Mouse (Mus musculus) CH12F3 (cell line): ENCODE measurements around the gene Mdfi.

Experiments
- in situ Hi-C: fragments of 300-500 bp; cut with MboI; formaldehyde crosslinking; loops from 2 replicates; pipeline ENCODE4 v1.14.3; 2020; ENCODE audit warnings: low sequenced_read_pairs

Mdfi gene

DNA sequence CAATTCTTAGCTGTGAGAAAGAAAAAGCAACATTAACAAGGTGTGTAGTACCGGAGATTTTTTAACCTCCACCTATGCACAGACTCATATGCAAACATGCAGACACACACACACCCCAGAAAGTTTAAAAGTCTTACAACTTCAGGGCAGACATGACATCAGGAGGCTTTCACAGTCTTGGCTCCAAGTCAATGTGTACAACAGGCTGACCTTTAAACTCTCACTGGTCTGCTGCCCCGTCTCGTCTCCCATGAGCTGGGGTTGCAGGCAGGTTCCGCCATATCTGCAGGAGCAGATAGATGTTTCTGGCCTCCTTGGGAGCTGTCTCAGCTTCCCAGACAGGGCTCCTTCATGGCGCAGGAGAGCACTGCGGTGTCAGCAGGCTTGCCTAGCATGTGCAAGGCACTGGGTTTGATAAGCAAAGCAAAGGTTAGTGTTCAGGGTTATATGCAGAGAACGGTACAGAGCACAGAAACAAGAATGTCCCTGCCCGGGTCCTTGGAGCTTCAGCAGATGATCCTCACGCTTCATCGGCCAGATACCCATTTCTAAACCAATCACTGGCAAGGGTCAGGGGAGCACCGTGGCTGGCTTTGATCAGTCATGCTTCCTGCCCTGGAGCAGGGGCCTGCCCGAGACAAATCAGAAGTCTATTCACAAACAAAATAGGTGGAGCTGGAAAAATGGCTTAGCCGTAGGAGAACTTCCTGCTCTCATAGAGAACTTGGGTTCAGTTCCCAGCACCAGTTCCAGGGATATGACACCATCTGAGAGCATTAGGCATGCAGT, 29.2 kb downstream of the Mdfi start:
- in situ Hi-C loops = no loop called here

DNA sequence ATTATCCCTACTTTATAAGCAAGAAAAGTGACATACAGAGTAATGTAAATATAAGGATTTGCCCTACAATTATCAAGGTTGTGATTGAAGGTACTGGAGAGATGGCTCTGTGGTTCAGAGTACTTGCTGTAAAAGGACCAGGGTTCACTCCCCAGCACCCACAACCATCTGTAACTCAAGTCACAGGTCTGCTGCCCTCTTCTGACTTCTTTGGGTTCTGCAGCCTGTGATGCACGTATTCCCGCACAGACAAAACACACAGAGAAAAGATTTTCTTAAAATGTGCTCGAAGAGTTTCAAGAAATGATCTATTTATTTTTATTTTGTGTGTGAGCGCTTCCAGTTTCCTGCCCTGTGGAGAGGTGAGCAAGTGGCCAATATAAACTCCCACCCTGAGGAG, 30.8 kb downstream of the Mdfi start:
- in situ Hi-C loops = no loop called here

DNA sequence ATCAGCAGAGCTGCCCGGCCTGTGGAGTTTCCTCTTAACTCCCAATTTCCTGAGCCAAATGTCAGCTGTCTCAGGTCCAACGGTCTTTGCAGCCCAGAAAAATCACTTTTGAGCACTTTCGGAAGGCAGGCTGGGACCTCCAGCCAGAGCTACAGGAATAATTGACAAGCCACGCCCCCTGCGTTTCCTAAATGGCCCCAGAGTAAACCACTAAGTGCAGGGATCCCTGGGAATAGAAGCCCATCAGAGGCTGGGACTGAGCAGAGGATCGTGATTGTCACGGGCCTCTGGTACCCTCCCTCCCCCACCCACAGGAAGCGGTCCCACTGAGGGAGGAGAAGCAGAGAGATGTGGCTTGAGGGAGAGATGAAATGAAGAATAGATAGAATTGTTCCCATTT, 31.7 kb downstream of the Mdfi start:
- in situ Hi-C loops = no loop called here

DNA sequence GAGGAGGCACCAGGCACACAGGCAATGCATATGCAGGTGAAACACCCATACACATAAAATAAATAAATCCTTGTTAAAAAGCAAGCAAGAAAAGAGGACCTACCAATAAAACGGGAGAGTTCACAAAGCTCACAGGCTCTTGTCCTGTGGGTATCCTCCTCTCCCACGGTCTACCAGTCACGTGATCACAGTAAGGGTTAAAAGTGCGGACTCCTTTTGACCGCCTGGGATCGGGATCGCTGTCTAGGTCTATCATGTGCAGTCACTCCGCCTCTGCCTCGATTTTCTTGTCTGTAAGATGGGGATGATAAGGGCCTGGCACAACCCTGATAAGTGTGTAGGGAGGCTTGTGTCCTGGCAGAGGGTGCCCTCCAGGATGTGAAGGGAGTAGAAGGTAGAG, 37.1 kb downstream of the Mdfi start:
- in situ Hi-C loops = no loop called here

DNA sequence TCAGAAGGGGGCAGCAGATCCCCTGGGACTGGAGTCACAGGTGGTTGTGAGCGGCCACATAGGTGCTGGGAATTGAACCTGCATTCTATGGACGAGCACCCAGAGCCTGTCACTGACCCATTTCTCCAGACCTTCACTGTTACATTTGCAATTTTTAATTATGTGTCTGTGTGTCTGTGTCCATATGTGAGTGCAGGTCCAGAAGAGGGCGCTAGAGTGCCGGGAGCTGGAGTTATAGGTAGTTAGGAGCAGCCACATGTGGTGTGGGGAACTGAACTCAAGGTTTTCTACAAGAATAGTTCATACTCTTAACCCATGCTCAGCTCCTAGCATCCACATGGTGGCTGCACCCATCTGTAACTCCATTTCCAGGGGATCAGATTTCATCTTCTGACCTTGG, 37.5 kb downstream of the Mdfi start:
- in situ Hi-C loops = no loop called here

DNA sequence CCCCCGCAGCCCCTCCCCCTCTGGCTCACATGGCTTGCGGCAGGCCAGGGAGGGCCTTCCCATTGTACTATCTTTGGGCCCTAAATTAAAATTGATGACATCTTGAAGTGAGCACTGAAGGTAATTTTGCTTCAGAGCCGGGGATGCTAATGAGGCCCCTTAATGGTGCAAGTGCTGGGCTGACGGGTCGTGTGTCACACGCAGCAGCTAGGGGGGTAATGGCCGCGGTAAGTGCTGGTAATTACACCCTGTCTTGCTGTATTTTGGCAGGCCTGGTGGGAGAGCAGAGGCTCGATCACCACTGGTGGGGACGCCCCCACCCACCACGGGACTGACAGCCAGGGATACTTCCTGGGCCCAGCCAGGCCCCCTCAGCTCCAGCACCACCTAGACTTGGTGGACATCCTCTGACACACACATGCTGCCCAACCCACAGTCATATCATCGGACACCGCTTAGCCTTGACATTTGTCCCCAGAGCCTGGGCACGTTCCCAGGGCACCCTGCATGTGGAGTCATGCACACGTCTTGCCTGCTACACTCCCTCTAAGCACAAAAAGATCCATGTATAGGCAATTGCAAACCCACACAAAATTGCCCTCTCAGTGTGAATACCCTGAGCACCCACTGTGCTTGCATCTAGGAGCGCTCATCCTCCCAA, 38.2 kb downstream of the Mdfi start:
- in situ Hi-C loops = no loop called here

DNA sequence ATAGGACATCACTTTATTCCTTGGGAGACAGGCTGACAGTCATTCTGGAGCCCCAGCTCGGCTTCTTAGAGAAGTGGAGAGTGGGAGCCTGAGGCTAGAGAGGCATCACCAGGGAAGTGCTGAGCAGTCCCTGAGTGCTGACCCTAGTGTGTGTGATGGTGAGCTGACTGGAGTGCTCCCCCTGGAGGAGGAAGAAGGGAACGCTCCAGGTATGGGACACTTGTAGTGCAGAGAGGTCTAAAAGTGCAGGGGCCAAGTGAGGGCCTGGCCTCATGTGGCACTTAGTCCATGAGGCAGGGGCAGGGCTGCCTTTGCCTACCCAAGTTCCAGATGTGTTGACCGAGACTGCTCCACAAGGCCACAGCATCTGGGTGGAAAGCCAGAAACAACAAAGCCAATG, 39.0 kb downstream of the Mdfi start:
- in situ Hi-C loops = no loop called here

DNA sequence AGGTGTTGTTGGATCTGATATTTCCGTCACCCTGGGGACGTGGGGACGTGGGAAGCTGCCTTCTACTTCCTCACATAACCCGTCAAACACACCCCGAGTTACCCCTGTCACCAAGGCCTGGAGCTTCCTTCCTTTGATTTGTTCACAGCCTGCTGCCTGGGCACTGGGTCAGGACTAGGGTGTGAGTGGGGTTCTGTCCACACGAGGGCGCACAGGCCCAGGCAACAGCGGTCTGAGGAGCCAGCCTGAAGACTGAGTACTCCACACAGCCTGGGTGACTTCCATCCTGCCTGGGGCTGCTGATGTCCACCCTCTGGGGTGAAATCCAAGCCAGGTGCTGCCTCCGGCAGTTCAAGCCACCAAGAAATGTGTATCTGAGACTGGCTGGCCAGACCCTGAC, 41.1 kb downstream of the Mdfi start:
- in situ Hi-C loops = no loop called here

DNA sequence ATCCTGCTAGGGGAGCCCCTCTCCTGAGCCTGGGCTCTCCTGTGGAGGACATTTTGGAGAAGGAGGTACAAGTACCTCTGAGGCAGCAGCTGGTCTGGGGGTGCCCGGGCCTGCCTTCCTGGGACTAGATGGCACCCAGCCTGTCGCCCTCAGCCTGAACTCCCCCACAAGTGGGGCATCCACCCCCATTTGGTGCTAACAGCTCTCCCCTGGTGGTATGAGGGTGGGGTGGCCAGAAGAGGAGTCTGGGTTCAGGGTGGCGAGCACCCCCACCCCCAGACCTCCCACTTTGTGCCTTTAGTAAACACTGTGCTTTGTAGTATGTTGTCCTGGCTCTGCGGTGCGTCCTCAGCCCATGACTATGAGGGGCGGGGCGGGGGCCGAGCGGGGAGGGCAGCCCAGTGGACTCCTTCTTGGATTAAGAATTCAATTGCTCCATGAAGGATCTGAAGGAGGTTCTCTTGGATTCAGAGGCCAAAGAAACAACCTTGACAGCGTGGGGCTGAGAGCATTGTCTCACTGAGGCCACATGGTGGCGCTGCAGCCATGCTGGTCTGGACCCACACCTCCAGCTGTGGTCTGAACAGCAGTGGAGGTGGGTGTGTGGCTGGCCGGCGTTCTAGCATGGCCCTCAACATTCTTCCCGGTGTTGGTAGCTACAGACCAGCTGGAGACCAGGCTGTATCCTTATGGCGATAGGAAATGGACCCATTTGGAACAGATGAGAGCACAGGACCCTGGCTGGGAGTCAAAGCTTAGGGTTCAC, 42.2 kb downstream of the Mdfi start:
- in situ Hi-C loops = no loop called here

DNA sequence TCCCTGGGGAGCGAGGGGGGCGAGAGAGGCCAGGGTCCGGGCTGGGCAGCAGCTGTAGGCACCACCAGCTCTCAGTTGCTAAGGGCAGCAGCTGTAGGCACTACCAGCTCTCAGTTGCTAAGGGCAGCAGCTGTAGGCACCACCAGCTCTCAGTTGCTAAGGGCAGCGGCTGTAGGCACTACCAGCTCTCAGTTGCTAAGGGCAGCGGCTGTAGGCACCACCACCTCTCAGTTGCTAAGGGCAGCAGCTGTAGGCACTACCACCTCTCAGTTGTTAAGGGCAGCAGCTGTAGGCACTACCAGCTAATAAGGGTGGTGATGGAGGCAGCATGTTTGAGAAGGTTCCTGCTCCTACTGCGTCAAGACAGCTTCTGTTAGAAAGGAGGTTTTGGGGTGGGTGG, 45.5 kb downstream of the Mdfi start:
- in situ Hi-C loops = no loop called here

DNA sequence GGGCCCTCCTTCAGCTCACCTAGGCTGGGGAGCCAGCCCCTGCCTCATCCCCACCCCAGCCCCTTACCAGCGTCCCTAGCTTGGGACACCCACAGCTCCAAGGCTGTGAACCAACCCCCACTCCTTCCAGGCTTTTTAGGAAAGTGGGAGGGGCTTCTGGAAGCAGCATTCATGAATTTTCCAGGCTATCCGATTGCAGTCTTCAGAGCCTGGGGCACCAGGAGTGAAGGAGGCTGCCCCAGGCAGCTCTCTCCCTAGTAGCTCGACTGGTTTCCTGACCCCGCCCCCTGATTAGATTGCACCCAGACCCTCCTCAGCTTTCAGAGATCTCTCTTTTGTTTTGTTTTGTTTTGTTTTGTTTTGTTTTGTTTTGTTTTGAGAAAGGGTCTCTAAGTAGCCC, 46.2 kb downstream of the Mdfi start:
- in situ Hi-C loops = no loop called here

DNA sequence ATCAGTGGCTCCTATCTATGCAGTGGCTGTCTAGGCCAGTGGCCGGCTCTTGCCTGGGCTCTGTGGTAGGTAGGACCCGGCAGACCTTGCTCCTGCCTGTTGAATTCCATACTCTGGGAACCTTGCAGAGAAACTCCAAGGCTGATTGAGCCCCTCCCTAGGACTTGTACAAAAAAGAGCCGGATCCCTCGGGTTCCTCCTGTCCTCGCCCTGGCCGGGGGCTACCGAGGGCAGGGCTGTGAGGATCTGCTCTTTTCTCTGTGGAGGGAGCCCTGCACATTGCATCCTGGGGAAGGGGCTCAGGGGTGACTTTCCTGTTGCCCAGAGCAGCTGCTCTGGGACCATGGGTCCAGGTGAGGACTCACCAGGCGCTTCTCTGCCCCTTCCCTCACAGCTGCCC, 46.9 kb downstream of the Mdfi start:
- in situ Hi-C loops = no loop called here

DNA sequence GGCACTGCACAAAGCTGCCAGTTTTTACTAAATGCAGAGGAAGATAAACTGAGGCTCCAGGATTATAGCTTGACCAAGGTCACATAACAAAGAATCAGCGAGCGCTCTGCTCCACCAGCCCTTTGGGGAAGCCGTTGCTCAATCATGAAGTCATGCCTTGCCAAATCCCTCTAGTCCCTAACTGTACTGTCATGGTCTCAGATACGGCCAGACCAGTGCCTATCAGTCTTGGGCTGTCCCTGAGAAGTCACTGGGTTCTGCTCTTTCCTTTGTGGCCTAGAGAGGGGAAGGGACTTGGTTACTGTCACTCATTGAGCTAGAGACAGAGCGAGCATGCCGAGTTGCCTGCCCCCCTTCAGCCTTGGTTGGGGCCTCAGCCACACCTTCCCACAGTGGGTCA, 50.1 kb downstream of the Mdfi start:
- in situ Hi-C loops = no loop called here

DNA sequence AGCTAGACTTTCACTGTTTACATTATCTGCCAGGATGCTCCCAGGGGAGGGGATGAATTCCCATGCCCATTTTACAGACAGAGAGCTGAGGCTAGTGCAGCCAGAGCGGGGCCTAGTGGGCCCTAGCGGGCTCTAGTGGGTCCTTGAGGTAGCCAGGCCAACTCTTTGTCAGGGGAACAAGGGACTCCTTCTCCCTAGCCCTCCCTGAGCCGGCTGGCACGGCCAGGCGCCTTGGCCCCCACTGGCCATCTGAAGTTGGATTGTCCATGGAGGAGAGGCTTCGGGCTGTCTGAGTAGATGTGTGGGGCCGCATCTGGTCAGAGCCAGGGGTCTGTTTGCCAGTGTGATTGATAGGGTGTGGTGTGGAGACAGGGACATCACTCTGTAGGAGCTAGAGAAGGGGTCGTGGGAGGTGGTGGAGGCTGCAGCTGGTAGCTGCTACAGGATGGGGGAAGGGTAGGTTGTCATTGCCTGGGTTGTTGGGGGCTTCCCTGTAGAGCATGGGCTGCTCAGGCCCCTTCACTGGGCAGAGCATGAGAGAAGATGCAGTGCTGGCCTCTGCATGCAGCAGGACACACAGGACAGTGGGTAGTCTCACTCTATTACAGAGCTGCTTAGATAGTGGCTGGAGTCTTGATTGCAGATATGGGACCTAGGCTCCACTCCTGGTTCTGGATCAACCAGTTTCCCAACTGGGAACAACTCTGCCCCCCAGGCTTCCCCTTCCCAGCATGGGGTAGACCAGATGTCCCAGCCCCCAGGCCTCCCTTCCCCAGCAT, 50.9 kb downstream of the Mdfi start:
- in situ Hi-C loops = no loop called here

DNA sequence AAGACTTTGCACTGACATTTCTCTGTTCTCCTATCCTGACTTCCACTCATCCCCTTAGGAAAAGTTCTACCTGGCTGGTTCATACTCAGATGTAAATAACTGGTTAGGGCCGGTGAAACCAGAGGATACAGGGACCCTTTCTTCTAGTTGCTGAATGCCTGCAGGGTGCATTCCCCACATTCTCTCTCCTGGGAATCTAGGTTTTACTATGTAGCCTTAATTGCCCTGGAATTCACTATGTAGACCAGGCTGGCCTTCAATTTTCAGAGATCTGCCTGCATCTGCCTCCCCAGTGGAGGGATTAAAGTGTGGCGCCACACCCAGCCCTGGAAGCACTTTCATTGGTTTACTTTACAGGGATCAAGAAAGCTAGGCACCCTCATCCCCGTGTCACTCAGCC, 52.0 kb downstream of the Mdfi start:
- in situ Hi-C loops = no loop called here

DNA sequence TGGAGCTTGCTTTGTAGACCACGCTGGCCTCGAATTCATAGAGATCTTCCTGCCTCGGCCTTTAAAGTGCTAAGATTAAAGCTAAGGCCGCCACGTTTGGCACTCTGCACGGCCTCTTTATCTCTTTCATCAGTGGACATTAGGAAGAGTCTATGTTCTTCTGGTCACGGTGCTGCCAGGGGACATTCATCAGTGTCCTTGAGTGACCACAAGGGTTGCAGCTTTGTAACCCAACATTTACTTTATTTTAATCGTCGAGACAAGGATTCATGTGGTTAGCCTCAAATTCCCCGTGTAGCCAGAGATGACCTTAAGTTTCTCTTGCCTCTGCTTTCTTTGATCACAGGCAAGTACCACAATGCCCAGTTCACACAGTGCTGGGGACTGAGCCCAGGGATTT, 54.0 kb downstream of the Mdfi start:
- in situ Hi-C loops = no loop called here

DNA sequence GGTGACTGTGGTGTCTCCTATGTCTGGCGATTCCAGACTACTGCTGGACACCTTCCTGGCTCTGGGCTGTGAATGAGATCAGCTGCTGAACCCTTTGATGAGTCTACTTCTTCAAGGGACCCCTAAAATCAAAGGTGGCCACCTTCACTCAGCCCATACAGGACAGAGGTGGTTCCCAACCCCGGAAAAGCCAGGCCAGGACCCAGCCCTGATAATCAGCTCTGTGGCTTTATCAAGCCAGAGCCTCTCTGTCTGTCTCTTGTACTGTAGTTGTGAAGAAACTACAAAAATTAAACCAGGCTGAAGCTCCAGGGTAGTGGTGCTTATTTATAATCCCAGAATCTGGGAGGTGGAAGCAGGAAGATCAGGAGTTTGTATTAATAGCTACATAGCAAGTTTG, 57.4 kb downstream of the Mdfi start:
- in situ Hi-C loops = no loop called here

DNA sequence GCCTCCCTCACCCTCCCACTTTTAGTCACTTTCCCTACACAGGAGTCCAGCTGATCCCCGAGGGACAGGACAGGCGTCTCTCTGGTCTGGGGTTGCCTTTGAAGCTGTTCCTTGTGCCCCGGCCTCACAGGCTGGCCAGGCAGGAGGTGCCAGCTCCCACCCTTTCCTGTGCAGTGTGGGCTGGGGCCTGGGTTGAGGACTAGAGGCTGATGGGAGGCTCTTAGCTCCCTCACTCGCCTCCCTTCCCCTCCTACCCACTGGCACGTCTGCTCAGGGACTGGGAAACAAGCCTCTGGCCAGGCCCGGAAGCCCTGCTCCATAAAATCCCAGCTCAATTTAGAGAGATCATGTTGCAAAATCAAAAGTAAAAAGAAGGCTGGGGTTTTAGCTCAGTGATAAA, 60.9 kb downstream of the Mdfi start:
- in situ Hi-C loops = no loop called here

DNA sequence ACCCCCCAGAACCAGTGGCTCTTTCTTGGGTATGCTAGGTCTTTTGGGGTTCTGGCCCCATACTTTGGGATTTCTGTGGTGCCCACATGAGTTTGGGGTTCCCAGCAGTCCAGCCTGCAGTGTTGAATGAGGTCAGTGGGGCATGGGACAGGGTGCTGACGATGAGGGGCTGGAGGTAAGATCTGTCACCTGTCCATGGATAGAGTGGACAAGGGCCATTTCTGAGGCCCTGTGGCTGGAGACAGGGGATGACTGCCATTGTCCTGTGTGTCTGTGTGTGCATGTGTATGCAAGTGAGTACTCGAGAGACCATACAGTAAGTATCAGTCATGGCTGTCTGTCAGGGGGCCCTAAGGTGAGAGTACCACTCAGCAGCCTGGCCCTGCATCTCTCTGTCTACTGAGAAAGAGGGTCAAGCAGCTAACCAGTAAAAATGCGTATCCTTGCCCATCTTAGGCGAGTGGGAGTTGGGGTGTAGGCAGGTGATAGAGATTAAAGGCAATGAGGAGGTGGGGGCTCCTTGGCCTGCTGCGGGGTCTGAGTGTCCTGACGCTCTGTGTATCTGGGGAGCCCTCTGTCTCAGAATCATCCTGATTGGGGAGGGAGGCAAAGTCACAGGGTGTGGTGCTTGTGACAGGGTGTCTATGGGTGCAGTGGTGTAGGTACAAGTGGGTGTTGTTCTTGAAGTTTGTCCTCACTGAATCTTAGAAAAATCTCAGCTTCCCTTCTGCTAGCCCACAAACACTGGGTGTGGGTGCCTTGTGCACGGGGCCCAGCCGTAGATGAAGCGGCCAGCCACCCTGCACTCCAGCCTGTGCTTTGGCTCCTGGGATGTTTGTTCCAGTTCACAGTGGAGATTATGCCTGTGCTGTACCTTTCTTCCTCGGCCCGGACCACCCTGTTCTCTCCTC, 64.8 kb downstream of the Mdfi start:
- in situ Hi-C loops = no loop called here

DNA sequence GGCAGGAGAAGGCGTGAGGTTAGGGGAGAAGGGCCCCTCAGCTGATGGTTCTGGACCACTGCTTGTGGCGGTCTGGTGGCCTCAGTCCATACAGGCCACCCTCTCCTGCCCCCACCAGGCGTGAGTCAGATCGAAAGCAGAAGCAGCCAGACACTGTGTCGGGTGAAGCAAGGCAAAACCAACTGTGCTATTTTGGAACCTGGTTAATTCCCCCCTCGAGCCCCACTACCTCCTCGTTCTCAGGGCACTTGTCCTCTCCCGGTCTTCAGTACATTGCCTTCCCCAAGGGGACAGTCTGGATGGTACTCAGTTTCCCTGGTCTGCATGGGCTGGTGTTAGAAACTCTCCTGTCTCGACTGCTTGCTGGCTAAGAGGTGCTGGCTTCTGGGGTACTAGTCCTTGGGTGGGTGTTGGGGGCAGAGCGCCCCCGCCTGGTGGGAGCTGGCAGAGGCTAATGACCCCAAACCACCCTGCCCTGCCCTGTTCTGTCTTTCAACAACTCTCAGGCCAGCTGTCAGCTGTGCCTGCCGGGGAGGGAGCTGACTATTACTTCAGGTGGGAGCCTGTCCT, 65.7 kb downstream of the Mdfi start:
- in situ Hi-C loops = no loop called here
